Mouse (Mus musculus): Measurements from ENCODE around the gene Tmc6.
"Not testable (repeated sequence)": the region's sequence is repeated elsewhere in the genome, so short reads cannot be mapped to it uniquely, and the experiment has no call there.

Tmc6 gene

DNA sequence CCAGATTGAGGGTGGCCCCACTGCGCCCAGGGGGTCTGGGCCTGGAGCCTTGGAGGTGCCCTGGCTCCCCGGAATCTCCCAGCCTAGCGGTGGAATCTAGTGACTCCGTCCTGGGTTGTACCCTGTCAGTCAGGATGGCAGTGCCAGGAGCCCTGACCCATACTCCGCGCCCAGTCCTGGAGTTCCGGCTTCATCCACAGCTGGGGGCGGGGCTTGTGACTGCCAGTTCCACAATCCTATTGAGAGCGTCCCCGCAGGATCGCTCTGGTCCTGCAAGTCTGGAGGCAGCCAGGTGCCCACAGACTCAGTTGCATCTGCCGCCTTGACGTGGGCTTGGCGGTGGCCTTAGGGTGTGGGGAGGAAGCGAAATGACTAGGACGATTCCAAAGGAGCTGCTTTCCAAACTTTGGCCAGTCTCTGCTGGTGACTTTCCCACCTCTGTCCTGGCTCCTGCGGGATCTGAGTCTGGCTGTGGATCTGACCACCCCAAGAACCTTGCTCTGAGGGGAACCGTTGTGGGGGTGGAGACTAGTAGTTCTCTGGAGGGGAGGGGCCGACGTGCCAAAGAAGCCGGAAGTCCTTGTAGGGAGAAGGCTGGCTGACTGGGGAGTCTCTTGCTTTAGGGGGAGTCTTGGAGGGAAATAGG lies 28.5 kb upstream of the Tmc6 start:
- peak; percentile 75 for DNase-seq (ENCODE audit: low spot score)

DNA sequence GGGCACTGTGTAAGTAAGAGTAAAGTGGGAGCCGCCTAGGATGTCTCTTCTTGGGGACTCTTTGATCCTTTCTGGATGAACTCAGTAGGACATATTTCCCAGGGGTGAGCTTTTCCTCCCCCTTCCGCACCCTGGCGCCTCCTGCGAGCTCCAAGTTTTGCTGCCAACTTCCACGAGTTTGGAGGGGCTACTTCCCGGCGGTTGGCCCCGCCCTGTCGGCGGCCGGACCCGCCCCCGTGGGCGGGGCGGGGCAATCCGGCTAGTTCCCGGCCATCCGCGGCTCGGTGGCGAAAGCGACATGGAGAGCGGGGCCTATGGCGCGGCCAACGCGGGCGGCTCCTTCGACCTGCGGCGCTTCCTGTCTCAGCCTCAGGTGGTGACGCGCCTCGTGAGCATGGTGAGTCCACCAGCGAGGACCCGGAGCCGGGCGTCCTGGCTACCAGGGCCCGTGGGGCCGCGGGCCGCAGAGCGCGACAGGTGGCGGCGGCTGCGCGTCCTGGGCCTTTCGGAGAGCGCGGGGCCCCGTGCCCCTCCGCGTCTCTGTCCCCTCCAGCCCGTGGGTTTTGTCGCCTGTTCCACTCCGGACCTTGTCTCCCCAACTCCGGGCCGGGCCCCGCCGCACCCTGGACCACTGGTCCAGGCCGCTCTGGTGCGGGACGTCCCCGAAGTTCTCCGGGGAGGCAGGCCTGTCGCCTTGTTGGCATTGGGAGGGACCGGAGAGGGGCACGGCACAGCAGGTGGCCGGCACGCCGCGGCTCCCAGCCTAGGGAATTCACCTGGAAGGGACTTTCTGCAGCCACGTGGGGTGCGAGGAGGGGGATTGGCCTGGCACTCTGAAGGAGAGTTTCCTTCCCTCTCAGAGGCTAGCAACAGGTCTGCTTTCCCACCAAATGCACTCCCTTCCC lies 27.7 kb upstream of the Tmc6 start, which contains the start of the genes Gm20708 and Syngr2:
Gene Gm20708 (plus strand): TSS at position 262 of the 905 bp plus-strand sequence.
Gene Syngr2 (plus strand): TSS at position 262 of the 905 bp plus-strand sequence.
- DNase-seq (ENCODE audit: low spot score): peak; percentile 56

DNA sequence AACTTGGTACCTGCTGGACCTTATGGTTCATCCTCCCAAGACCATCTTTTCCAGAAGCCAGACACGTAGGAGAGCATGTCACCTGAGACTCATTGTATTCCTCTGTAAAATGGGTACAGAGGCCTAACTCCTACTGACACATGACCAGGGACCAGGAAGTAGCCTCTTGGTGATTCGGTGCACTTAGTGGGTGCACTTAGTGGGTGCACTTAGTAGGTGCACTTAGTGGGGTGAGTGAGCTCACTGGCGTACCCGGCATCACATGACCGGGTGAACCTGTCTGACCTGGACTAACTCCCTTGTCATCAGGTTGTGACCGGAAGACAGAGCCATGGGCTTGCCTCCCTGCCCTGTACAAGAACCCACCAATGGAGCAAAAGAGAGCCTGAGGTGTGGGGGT lies 24.8 kb upstream of the Tmc6 start:
- no peak for DNase-seq (ENCODE audit: low spot score)

DNA sequence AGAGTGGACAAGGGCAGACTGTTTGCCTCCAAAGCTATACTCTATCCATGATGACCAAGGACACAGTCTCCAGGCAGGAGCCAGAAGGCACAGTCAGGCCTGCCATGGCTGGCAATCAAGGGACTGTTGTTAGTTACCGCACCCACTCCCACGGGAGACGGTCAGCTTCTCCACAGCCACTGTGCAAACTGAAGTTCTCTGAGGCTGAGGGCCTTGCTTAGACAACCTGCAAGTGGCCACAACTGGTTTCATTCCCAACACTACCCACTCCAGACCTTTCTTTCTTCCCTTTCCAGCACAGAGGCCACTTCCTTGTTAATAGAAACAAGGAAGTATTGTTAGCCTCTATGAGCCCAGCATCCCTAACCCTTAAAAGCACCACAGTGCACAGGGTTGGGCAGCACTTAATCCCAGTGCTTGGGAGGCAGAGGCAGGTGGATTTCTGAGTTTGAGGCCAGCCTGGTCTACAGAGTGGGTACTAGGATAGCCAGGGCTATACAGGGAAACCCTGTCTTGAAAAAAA lies 21.2 kb upstream of the Tmc6 start:
- DNase-seq (ENCODE audit: low spot score): no peak

DNA sequence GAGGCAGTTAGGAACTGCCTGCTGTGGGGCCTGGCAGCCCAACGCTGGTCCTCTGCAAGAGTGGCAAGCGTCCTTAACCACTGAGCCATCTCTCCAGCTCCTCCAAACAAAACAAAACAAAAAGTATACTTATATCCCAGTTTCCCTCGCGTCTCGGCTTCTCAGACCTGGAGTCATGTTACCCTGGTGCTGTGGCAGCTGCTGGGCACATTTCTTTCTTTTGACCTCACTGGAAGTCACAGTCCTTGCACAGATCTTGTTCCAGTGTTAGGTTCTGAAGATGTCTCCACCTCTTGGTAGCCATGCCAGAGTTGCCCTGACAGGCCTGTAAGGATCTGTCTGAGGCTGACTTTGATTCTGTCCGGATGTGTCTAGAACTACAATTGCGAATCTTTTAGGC lies 19.7 kb upstream of the Tmc6 start:
- no peak for DNase-seq (ENCODE audit: low spot score)

DNA sequence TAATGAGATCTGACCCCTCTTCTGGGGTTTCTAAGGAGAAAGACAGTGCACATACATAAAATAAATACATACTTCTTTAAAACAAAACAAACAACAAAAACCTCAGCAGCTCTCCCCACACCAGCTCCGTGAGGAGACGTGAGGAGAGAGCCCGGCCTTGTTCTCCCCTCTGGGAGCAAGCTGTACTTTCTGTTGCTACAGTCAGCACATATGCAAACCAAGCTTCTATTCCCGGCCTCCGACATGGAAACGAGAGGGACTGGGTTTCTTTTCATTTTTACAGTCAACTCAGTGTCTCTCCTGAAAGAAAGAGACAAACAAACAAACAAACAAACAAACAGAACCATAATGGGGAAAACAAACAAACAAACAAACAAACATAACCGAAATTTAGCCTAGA lies 18.0 kb upstream of the Tmc6 start:
- DNase-seq (ENCODE audit: low spot score): no peak

DNA sequence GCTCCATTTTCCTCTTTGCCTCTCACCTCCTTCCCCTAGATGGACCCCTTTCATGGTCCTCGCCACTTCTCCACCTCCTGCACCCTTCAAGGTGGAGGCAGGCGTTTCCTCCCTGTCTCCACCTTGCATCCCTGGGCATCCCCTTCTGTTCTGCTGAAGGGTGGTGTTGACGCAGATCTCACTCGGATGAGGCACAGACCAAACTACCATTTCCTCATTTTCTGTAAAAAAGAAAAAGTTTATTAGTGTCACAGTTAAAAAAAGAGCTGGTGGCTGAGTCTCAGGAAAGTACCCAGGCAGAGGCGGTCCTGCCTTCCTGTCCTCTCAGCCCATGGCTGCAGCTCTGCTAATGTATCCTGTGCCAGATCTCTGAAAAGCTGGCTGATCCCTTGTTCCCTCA lies 17.2 kb upstream of the Tmc6 start:
- no peak for DNase-seq (ENCODE audit: low spot score)

DNA sequence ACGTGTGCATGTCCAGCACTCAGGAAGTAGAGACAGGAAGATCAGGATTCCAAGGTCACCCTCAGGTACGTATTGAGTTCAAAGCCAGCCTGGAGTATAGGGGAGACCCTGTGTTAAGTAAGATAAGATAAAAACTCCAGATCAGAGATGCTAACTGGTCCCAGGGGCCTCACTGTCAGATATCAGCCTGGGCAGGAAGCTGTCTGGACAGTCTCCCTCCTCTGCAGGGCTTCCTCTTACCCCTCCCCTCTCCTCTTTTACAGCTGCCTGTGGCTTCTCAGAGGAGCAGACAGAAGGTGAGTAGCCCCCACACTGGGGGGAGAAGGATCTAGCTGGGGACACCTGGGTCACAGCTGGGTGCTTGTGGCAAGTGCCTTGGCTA lies 16.2 kb upstream of the Tmc6 start:
- no peak for DNase-seq (ENCODE audit: low spot score)

DNA sequence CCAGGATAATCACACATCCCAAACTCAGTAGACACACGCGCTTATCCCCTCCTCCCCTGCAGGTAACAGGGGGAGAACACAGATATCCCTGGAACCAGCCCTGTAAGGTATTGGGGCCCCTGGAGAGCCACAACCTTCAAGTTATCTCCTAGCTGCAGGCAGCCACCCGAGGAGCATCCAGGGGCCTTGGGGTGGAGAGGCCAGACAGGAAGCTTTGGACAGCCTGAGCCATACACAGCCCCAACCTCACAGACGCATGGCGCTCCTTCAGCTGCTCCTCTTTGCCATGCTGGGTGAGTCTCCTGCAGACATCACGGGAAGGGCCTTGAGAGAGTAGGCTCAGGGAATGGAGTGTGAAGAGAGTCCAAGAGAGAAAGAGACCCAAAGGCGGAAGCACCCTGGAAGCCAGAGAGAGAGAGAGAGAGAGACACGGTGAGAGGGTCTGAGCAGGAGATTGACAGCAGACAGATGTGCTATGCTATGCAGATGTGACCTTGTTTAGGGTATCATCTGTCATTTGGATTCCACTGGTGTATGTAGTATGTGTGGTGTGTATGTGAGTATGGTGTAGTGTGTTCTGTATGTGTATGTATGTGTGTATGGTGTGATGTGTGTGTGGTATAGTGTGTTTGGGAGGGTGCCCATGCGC lies 15.6 kb upstream of the Tmc6 start, which contains the start of gene 6030468B19Rik:
Gene 6030468B19Rik (plus strand): TSS at position 150 of the 649 bp plus-strand sequence.
- DNase-seq (ENCODE audit: low spot score): no peak

DNA sequence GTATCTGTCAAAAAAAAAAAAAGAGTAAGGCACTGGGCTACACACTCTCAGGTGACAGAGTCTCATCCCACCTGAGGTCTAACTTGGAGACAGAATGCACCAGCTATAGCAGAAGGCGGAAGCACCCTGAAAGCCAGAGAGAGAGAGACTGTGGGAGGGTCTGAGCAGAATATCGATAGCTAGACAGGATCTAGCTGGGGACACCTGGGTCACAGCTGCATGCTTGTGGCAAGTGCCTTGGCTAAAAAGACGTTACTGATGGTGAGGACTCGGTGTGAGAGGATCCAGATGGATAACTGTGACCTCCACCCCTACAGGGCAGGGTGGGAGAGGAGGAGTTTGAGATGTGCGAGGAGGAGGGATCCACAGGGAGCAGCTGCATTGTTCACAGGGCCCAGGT lies 15.0 kb upstream of the Tmc6 start:
- DNase-seq (ENCODE audit: low spot score): no peak

DNA sequence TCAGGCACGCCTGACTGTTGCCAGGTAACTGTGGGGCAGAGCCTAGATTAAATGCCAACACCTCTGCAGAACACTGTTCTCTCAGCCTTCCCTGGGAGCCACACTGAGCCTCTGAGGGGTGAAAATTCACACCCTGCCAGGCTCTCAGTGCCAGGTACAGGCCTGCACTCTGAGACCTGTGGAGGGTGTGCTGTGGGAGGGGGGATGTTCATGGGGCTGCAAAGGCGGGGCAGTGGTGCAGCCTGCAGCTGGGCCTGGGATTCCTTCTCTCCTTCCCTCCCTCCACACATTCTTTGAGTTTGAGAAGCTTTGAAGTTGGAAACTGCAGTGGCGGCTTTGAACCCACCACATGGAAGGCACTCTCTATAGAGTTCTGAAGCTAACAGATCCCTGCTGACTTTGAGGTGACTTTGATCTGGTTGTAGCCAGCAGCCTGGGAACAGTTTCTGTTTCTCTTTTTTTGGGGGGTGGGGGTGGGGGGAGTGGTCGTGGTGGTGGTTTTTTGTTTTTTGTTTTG lies 12.1 kb upstream of the Tmc6 start:
- peak; percentile 57 for DNase-seq (ENCODE audit: low spot score)

DNA sequence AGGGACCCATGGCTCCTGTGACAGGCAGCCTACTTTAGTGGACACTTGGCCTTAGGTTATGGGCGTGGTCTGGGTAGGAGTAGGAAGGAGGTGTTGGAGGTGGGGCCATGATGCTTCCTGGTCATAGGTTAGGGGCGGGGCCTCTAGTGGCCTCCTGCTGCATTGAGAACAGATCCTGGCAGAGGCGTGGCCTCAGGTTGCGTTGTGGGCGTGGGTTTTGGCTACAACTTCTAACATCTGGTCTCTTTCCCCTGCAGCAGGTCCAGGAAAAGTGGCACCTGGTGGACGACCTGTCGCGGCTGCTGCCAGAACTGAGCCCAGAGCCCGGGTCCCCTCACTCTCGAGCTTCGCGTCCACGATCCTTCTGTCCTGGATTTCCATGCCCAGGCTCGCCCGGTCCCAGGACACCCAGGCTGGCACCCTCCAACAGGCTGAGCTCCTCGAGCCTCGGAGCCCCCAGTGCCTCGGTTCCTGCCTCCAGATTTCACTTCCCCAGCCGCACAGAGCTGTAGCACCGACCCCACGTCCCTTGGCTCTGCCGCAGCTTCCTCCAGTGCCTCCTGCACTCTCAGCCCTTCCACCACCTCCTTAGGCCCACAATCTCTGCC lies 10.4 kb upstream of the Tmc6 start:
- DNase-seq (ENCODE audit: low spot score): peak; percentile 71

DNA sequence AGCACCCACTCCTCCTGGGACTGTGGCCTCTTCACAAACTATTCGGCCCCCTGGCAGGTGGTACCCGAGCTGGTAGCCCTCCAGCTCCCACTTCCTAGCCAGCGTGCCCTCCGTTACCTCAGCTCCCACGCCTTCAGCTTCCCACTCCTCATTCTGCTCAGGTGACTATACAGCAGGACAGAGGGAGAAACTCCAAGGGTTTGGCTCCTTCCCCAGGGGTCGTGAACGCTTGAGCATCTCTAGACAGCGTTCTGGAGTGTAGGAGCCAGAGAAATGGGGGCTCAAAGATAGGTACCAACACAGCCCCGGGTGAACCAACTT lies 9.4 kb upstream of the Tmc6 start:
- no peak for DNase-seq (ENCODE audit: low spot score)

DNA sequence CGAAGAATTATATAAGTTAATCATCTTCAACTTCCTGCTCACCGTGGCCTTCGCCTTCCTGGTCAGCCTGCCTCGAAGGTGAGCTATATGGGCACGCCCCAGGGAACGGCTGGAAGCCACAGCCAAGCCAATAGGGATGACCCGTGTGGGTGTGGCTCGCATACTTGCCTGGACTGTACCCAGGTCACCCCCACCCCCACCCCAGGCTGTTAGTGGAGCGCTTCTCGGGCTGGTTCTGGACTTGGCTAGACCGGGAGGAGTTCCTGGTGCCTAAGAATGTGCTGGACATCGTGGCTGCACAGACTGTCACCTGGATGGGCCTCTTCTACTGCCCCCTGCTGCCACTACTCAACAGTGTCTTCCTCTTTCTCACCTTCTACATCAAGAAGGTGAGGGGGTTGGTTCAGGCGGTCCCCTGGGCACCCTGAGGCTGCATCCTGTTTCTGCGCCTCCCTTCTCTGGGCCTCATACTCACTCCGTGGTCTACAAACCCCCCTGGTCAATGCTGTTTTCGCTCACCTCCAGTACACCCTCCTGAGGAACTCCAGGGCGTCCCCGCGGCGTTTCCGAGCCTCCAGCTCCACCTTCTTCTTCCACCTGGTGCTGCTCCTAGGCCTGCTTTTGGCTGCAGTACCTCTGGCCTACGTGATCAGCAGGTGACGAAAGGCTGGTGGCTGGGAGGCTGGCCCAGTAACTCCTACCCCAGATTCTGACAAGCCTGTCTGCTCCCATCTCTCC lies 8.9 kb upstream of the Tmc6 start:
- no peak for DNase-seq (ENCODE audit: low spot score)

DNA sequence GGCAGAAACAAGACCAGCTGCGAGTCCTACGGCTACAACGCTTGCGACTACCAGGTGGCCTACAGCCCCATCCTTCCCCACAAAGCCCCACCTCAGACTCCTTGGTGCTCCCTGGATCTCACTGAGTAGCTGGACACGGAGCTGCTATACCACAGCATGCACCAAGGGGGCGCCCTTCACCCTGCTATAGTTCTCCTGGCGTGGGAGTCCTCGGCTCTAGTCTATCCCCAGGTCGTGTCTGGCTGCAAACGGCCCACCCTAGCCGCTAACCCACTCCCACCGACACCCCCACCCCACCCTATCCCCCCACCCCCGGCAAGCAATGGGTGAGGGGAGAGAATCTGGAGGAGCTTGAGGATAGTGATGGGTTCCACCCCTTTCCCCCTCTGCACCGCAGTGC lies 8.3 kb upstream of the Tmc6 start:
- DNase-seq (ENCODE audit: low spot score): peak; percentile 62

DNA sequence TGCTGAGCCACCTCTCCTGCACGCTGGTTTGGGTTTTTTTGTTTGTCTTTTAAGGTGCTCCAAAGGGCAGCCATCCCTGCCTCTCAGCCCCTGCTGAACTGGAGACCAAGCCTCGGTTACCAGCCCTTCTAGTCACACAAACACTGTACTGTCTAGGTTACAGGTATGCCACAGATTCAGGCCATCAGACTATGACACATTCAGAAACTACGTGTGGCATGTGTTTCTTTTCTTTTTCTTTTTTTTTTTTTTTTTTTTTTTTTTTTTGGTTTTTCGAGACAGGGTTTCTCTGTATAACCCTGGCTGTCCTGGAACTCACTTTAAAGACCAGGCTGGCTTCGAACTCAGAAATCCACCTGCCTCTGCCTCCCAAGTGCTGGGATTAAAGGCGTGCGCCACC lies 6.5 kb upstream of the Tmc6 start:
- not testable (repeated sequence) for DNase-seq (ENCODE audit: low spot score)

DNA sequence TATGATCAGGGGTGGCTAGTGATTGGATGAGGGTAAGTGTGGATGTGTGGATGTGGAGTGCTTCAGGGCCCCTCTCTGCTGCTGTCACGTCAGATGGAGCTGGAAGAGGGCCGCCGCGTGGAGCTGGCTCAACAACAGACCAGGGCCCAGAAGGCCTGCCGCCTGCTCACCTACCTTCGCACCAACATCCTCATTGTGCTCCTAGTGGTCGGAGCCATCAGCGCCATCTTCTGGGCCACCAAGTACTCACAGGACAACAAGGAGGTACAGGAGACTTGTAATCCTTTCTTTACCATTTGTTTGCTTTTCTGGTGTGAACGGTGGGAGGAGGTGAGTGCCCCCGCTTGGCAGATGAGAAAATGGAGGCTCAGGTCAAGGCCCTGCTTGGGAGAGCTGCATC lies 4.3 kb upstream of the Tmc6 start:
- DNase-seq (ENCODE audit: low spot score): peak; percentile 71

DNA sequence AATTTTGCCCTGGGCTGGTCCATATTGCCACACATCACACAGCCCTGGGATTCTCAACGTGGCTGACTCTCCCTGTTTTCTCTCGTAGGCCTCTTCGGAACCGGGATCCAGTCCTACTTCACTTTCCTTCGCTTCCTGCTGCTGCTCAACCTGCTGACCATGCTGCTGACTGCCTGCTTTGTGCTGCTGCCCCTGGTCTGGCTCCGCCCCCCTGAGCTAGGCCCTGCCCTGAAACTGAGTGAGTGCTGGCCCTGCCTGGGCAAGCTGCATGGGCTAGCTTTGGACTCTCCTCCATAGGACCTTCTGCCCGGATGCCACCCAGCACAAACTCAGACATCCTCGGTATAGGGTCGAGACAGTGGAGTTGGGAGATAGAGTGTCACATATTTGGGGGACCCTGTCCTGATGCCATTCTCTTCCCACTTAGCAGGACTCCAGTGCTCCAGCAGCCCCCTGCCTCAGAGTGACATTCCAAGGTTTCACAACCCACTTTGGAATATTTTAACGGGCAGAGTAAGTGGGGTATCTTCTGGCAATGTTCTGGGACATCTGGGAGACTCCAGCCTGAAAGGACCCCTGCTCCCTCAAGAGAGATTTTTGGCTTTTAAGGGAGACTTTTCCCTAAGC lies 1.8 kb upstream of the Tmc6 start:
- DNase-seq (ENCODE audit: low spot score): no peak

DNA sequence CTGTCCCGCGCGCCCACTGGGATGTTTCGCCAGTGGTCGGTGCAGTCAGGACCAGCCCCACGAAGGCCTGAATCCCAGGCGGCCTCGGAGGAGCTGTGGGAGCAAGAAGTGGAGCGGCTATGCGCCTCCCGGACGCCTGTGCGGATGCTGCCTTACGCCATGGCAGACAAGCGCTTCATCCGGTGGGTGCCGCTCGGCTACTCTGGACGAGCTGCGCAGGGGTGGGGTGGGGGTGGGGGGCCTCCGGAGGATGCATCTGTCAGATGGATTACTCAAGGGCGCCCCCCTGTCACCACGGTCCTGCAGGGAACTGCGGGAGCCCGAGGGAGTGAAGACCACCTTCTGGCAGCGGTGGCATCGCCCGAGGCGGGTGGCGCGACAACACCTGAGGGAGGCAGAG lies 1.1 kb upstream of the Tmc6 start:
- DNase-seq (ENCODE audit: low spot score): peak; percentile 80

DNA sequence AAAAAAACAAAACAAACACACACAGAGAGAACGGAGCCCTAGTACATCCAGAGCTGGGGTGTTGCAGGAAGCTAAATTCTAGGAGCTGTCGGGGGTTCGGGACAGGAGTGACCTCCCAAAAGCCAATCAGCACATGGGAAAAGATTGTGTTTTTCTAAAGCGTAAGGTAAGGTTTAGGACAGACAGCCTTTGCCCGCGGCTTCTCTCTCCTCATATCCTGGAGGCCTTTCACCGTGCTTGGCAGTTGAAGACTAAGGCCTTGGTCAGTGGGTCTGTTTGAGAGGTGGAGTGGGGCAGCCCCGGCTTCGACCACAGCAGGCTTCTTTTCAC lies 672 bp upstream of the Tmc6 start:
- DNase-seq (ENCODE audit: low spot score): no peak

DNA sequence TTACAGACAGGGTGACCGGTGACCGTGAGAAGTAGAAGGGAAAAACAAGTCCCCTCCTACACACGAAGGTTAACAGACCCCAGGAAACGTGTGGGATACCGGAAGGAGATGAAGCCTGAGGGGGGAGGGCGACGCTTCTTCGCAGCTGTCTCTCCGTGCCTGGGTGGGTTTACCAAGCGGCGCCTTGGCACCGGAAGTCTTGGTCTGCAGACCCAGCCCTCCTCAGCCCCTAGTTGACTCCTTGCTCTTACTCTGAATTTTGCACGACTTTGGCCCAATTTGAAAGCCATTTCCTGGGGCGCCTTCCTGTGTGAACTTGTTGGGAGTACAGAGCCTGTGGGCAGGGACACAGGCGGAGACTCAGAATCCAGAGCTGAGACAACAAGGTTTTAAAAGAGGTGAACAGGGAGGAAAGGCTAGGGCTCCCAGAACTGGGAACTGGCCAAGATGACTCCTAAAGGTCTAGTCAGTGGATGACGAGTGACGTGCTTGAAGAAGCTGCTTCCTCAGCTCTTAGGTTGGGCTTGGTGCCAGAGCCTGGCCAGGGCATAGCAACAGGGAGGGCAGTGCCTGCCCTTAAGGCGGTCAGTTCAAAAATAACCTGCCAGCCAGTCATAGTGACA lies 688 bp downstream of the Tmc6 start:
- peak; percentile 68 for DNase-seq (ENCODE audit: low spot score)
